Mouse (Mus musculus): ENCODE measurements around the gene Rnls.

The Rnls gene

DNA sequence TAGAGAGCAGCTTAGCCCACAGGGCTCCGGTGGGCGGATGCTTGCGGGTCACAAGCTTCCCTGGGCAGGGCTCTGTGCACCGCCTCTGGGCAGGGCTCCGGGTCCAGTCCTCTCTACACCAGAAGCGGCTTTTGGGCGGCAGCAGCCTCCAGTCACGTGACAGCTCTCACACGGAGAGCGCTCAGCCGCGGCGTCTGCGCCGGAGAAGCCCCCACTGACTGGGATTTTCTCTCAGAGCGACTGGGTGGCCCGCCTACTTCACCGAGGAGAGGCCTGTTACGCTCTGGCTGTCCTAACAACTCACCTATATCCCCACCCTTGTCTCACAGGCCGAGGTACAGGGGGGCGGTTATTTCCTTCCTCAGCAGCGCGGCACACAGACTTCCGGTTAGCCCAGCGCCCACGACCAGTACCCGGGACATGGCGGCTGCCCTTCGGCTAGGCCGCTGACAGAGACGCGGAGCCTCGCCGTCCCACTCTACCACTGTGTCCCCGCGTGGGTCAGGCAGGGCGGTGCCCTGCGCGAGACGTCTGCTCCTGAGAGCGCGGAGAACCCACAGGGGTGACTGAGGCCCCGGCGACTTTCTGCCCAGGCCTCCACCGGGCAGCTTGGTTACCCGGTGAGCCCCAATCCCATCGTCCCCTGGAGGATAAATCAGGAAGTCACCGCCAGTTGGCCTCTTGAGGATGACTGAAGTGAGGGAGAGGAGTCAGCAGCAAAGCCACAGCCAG is at the start of gene Rnls:
TSS of gene Rnls (minus strand) at position 645 of the 732 bp plus-strand sequence.
- peak; percentile 90 for DNase-seq (ENCODE audit: low read depth, low spot score)

DNA sequence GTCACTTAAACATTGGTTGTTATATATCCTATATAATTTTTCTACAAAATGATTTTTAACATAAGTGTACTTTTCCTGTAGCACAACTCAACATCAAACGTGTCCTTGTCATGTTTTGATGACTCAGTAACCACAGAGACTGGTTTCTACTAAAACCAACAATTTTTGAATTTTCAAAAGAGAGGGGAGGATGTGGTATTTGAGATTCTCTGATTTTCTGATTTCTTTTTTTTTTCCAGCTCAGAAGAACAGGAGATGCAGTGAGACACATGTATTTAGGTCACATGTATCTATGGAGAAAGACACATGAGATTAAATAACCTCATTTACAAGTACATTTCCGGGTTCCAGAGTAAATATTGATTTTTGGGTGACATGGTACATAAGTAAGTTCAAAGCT is 37.4 kb upstream of the Rnls start:
- DNase-seq (ENCODE audit: low read depth, low spot score): no peak

DNA sequence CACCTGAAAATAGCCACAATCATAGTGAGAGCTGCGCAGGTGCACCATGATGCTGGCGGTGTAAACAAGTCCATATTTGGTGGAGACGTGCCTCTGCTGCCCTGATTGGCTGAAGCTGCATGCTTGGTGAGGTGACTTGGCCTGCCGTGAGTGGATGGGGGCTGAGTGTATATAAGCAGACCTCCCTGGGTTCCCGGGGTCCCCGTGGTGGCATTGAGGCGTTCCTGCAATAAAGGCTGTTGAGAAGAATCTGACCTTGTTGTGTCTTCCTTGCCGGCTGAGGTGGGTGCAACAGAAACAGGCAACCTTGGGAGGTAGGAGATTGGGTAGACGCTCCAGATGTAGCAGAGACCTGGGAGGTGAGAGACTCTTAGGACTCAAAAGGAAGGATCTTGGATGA is 27.3 kb upstream of the Rnls start:
- DNase-seq (ENCODE audit: low read depth, low spot score): peak; percentile 5

DNA sequence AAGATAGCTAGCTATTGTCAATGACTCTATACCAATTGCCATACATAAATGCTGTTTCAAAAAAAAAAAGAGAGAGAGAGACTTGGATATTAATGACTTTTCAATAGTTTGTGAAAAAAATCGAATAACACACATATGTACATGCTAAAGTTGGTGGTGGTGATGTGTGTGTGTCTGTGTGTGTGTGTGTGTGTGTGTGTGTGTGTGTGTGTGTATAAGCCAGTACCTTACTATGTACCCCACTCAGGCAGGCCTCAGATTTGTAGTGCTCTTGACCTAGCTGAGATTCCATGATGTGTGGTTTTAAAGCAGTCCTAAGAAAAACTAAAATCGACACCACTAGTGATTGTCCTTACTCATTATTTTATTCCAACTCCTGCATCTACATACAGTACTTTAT is 11.3 kb downstream of the Rnls start:
- no peak for DNase-seq (ENCODE audit: low read depth, low spot score)

DNA sequence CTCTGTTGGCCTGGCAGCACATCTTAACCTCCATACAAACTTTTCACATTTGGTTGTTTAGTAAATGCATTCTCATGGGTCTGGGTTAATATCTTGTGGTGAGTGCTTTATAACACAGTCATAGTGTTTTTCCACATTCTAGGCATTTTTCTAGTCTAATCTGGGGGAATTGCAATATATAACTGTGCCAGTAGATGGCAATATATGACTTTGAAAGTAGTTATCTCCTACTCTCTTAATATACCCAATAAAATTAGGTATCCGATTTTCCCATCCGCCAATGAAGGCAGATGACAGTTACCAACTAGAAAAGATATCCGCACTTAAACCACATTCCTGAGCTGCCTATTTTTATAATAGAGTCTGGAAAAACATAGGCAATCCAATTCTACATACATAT is 11.7 kb downstream of the Rnls start:
- peak; percentile 27 for DNase-seq (ENCODE audit: low read depth, low spot score)

DNA sequence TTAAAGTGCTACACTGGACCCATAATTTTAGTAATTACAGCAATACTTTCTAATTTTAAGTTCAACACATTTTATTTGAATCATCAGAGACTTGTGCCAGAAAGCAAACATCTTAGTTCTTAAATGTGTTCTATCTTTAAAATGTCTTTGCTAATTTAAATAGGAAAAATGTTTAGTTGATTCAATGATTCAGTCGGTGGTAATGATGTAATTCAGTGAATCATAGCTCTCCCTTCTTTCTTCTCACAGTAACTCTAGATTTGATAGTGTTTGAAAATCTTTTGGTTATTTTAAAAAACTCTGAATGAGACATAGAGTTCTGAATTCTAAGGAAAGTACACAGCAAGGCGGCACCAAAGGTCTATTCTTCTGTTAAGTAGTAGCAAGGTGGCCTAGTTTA is 23.3 kb downstream of the Rnls start:
- no peak for DNase-seq (ENCODE audit: low read depth, low spot score)

DNA sequence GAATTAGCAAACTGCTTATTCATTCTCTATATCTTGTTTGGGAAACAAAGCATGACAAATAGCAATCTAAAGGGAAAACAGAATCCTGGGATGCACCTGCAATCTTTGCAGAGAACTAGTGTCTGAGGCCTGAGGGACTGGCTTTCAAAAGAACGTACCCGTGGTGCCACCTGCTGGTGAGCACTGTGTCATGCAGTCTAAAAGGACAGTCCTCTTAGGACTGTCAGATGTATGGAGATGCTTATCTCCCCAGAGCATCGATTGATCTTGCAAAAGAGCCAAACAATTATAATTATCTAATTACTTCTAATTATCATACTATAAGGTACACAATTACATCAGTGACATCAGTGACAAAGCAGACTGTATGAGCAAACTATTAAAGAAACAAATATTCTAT is 25.4 kb downstream of the Rnls start:
- peak; percentile 64 for DNase-seq (ENCODE audit: low read depth, low spot score)

DNA sequence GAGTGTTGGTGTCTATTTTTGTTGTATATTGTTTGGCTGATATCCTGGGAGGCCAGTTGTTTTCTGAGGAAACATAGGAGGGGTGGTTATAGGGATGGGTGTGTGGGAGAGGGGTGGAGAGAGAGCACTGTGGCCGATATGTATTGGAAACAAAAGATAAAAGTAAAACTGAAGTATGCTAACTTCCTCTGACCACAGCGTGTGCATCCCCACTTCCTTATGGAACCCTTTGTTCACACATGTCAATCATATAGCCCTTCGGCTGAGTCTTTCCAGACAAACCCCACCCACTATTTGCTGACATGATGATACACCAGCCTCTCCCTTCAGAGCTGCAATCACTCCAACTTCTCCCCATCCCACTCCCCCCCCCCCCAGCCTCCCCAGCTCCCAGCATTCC is 35.1 kb downstream of the Rnls start:
- DNase-seq (ENCODE audit: low read depth, low spot score): no peak

DNA sequence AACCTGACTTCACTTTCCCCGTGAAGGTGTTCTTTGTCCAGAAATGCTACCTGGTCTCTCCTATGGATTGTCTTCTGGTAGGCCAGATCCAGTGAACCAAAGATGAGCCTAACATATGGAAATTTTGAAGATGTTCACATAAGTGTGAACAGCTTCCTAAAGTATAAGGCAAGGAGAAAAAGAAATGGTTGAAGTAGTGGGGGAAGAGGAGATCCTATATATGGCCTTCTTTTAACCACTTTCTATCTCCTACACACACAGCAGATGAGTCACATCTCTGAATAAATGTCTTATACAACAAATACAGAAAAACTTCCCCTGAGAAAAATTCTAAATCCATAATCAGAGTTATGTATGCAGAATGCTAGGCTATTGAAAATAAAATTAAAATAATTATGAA is 52.0 kb downstream of the Rnls start:
- DNase-seq (ENCODE audit: low read depth, low spot score): no peak

DNA sequence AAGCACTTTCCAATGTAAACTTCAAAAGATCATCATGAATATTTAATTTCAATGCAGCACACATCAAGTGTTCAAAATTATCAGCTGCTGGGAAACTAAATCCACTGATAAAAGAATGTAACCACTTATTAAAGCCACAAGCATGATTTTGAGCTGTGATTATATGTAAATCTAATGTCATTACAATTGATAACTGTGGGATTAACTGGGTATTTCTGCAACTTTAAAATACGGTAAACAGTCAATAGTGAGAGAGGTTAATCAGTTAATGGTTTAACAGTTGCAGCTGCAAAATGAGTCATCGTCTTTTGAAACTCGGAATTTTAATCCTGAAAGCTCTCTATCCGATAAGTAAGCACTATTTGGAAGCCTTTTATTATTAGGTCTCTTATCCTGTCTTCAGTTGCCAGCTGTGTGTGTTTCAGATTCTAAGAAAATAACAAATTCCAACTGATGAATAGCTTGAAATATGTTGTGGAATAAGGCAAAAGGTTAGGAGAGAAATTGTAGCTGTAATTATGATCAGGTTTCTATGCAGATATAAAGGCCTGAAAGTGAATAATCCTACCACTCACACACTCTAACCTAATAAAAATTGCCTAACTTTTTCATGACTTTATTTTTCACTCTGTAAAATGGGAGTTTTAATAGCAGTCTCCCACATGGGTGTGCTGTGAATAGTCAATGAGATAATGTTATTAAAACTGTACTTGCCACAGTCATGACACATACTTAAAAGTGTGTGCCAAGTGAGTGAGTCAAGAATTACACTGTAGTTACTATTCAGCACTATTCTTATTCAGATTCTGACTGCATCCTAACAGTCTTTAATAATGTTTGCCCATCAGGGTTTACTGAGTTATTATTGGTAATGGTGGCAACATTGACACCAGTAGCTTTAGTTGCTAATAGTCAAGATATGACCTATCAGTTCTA is 65.1 kb downstream of the Rnls start:
- no peak for DNase-seq (ENCODE audit: low read depth, low spot score)

DNA sequence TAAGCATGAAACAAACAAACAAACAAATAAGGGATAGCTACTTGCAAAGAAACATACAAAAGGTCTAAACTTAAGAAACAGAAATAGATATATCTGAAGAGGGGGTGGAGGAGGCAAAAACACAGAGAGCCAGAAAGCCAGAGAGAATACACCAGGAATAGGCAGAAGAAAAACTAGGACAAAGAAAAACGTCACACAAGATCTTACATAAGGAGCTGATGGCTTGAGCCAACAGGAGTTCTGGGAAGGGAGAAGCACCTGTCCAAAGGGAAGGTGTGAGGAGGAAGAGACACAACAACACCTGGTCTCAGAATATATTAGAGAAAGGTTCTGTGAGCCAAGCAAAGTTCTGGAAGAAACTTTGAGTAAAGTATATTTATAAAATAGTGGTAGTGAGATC is 73.3 kb downstream of the Rnls start:
- DNase-seq (ENCODE audit: low read depth, low spot score): no peak

DNA sequence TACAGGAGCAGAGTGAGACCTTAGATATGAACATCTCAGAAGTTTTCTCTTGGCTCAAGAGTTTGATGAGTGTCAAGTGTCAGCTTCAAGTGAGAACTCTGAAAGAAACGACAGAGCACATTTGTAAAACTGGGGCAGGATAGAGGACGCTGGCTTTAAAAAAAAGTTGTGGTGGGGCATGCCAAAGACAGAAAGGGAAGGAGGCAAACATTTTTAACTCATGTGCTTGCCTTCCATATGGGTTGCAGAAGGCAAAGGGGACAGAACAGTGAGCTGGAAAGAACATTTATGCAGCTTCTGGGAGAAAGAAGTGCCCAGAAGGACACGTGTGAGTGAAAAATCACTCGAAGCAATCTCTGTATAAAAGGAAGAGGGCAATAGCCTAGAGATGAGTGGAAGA is 75.0 kb downstream of the Rnls start:
- DNase-seq (ENCODE audit: low read depth, low spot score): no peak

DNA sequence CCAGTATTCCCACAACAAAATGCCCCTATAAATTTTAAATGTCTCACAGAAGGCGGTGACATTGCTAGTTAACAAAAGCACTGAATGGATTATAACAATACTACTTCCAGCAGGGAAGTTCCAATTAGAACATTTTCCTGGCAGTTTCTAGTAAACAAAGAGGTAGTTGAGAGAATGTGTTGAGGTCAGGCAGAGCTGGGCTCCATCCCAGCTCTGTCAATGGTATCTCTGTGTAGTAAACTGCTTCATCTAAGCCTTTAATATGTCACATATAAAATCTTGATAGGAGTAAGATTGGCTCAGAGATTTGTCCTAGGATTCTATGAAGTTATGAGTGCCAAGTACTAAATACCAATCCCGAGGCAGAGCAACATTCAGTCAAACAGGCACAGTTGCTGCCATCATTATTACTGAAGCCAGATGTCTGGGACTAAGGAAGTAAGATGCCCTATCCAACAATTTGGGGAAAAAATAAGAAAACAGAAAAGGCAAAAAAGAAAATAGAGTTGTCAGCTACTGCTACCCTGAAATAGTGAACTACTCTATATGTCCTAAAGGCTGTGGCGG is 92.3 kb downstream of the Rnls start:
- DNase-seq (ENCODE audit: low read depth, low spot score): no peak

DNA sequence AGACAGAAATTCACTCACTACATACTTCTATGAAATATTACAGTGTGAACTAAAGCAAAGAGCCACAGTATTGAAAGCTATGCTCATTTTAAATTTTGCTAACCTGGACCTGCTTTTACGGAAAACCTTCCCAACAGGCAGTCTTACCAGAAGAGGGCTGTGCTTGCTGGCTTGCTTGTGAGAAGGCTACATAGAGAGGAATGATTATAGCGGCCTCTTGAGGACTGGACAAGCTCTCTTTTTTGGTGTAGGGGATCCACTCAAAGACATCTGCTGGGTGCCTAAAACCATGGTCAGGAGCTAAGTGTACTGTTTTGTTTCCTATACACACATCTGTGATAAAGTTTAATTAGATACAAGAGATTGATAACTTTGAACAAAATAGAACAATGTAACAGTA is 95.8 kb downstream of the Rnls start:
- DNase-seq (ENCODE audit: low read depth, low spot score): peak; percentile 36

DNA sequence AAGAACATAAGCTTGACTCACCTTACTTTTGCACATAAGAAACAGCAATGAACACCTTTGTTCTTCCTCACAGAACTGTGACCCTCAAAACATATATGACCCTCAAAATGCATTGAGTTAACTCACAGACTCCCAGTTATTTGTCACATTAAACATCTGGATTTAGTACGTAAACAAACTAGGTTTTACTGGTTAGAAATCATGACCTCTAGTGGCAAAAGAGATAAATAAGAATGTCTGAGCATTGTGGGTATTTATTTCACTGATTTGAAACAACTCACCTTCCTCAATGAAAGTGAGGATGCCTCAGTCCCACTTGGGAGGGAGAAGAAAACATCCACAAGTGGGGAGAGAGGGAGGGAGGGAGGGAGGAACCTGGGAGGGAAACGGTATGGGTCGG is 109.1 kb downstream of the Rnls start:
- DNase-seq (ENCODE audit: low read depth, low spot score): peak; percentile 25

DNA sequence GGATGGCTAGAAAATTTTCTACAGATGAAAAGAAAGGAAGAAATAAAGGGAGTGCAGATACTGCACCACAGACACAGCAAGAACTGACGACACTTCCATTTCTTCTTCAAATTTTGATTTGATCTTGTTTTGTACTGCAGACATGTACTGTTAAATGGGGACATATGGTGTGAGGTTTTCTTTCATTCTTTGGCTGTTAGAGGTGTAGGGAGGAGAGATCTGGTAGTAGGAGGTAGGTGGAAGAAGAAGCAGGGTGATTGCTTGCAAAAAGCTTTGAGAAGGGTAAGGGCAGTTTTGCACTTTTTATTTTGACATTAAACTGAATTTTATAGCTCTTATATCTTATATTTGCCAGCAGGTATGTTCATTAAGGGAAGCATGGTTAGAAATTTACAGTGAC is 115.7 kb downstream of the Rnls start:
- DNase-seq (ENCODE audit: low read depth, low spot score): no peak

DNA sequence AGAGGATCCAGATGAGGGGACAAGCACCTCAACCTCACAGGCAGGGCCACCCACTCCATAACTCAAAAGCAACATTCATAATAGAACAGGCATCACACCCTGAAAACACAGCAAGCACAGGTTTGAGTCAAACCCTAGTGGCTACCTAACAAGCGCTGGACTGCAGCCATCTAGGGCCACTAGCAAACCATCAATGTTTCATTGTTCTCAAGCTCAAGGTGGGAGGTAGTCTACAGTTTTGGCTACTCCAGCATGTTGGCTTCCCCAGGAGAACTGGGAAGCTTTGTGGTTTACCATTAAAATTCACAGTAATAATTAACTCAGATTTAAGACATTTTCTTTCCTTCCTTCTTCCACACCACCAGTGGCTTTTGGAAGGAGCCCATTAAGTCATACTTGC is 118.4 kb downstream of the Rnls start:
- DNase-seq (ENCODE audit: low read depth, low spot score): no peak

DNA sequence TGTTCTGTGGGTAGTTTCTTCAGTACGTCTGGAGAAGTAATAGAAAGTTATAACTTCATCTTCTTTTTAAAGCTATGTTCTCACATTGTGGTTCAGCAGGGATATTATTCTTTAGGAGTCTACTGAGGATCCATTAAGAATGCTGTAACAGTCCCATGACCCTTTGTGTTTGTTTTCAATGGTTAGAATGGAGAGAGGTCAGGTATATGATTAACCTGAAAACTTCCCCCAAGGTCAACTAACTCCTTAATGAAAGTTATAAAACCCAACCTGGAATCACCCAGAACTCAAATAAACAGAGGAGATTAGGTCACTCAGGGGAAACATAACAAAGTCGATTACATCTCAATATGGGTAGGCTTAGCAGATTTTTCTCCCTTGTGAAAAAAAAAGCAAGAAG is 120.5 kb downstream of the Rnls start:
- DNase-seq (ENCODE audit: low read depth, low spot score): no peak

DNA sequence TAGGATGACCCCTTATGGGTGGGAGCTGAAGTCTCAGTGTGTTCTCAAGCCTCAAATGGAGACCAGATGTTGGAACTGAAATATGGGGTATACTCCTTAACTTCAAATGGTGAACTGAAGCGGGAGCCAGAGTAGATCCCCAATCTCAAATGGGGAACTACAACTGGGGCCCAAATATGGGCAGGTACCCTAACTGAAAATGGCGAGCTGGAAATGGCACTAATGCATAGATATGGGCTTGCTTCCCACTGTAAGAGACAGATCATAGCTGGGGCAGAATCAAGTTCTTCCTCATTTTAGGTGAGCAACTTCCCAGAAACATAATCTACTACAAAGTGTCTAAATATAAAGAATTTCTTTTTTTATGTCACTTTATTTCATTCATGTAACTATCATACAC is 121.9 kb downstream of the Rnls start:
- no peak for DNase-seq (ENCODE audit: low read depth, low spot score)

DNA sequence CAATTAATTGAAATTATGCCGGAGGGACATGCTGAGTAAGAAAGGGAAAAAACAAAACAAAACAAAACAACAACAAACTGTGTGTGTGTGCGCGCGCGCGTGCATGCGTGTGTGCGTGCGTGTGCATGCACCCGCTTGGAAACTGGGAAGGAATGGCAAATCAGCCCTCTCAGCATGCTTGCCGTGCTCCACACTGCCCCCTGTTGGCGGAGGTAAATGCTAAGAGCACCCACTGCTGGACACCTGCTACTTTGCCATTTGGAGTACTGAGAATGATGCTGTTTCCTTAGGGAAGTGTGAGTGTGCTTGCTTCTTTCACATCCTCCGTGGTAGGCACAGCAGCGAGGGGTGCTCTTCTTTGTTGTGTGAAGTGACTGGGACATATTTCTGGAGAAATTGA is 124.1 kb downstream of the Rnls start:
- peak; percentile 82 for DNase-seq (ENCODE audit: low read depth, low spot score)

DNA sequence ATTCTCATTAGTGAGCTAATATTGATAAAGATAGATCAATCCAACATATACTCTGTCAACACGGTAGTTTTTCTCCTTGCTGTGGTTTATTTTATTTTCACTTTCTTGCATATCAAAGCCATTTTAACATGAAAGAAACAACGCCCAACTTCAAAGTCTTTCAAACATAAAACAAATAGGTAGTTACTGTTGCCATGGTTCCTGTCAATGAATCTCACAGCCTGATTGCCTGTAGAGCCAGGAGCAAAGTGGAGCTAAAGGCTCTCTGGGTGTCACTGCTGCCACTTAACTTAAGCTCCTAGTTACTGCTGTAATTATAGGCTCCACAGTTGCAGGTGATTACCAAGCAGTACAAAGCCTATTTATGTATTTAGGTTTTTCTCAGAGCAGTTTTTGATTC is 126.8 kb downstream of the Rnls start:
- peak; percentile 11 for DNase-seq (ENCODE audit: low read depth, low spot score)

DNA sequence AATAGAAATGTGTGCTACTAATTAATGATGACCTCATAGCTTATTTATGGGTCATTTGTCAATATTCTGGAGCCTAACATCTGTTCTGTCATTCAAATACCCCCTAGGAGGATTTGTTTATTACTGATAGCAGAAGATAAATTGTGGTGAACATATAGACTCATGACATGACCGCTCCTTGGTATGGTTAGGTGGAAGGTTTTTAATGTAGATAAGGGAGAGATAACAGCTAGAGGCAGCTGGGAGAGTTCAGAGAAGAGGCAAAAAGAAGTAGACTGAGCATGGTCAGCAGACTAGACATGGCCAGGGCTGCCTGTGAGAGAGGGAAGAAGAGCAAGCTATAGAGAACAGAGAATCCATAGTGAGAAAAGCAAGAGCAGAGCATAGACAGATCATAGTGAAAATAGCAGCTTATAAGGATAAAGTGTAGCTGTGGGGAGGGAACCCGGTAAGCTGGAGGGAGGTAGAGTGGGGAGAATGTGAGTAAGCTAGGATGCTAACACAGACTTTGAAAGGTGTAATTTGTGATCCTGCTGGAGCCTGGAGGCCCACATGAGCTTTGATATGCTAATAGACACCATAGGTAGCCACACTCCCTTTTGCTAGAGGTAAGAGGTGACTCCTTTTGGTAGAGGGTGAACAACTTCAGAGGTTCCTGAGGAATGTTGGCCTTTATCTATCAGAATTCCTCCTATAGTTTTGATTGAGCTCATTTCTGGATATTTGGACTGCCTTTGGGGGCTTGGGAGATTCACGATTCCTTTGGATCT is 127.7 kb downstream of the Rnls start:
- peak; percentile 58 for DNase-seq (ENCODE audit: low read depth, low spot score)
